Mouse (Mus musculus) liver, adult 2 months (tissue): ENCODE measurements at regions not wholly inside any gene's neighbourhood (a gene's known extent, or its start where the extent isn't known, plus 50 kb on each side); places are given as distances from the start of the nearest gene placed in this dataset.

Experiments
- CTCF ChIP-seq: fragments of 200-500 bp; IDR thresholded peaks from 2 replicates; pipeline ENCODE4 v1.5.1; 2011; ENCODE audit warnings: low read depth, low read length, control low read depth
- POLR2A ChIP-seq: fragments of 200-500 bp; IDR thresholded peaks from 2 replicates; pipeline ENCODE4 v1.6.1; 2011; ENCODE audit warnings: low read length, control low read depth; ENCODE audit not compliant: insufficient read depth; ENCODE audit errors: extremely low read depth

GRCm38 (mm10) chr11:84722658-84723201 lies 96.6 kb downstream of the Mrm1 start:
- TF ChIP-seq CTCF: no peak
- no peak for TF ChIP-seq POLR2A
